Mouse (Mus musculus) lung, embryonic 14.5 days (tissue): ENCODE data around the gene Wdr61. TPM values are rescaled to one million over a fixed set of nuclear protein-coding genes. Genes with fewer than 3 reads are reported as not detected.

Experiments
- ATAC-seq: fragments of 200-750 bp; cut with Nextera tagmentation; 2 replicates; pipeline ENCODE4 v1.8.0; 2017; ENCODE audit warnings: mild to moderate bottlenecking, moderate TSS enrichment, moderate library complexity; ENCODE audit not compliant: insufficient read depth
- DNase-seq: peaks from one replicate; pipeline ENCODE4 v3.0.0-alpha.2; 2015
- H3K27ac ChIP-seq: fragments of 300-500 bp; sonication (generic); 2 replicates; pipeline ENCODE4 v1.5.1; 2014; ENCODE audit warnings: low read depth, mild to moderate bottlenecking, moderate library complexity
- H3K27me3 ChIP-seq: fragments of 300-500 bp; sonication (generic); 2 replicates; pipeline ENCODE4 v1.6.1; 2014; ENCODE audit warnings: low read length, control low read depth; ENCODE audit not compliant: insufficient read depth
- H3K36me3 ChIP-seq: fragments of 300-500 bp; sonication (generic); 2 replicates; pipeline ENCODE4 v1.6.1; 2014; ENCODE audit warnings: control low read depth; ENCODE audit not compliant: insufficient read depth
- H3K4me1 ChIP-seq: fragments of 300-500 bp; sonication (generic); 2 replicates; pipeline ENCODE4 v1.6.1; 2014; ENCODE audit warnings: antibody characterized with exemption, control low read depth; ENCODE audit not compliant: insufficient read depth
- H3K4me2 ChIP-seq: fragments of 300-500 bp; sonication (generic); 2 replicates; pipeline ENCODE4 v1.6.1; 2014; ENCODE audit warnings: mild to moderate bottlenecking
- H3K4me3 ChIP-seq: fragments of 300-500 bp; sonication (generic); 2 replicates; pipeline ENCODE4 v1.5.1; 2014; ENCODE audit warnings: low read depth, low read length
- H3K9ac ChIP-seq: fragments of 300-500 bp; sonication (generic); 2 replicates; pipeline ENCODE4 v1.6.1; 2014
- H3K9me3 ChIP-seq: fragments of 300-500 bp; sonication (generic); 2 replicates; pipeline ENCODE4 v1.6.1; 2016; ENCODE audit warnings: low read depth, low read length, control low read depth
- CTCF ChIP-seq: IDR thresholded peaks from 2 replicates; pipeline ENCODE4 v1.5.1; 2016; ENCODE audit warnings: antibody characterized with exemption, low read depth
- WGBS: fragments of 180-500 bp; shearing (Covaris S2); extraction: QIAGEN DNeasy Blood & Tissue Kit; methylation state at CpG from one replicate; pipeline ENCODE4 v1.1.7; 2014; 5-methylcytosine and 5-hydroxymethylcytosine counted together
- microRNA-seq: library from miRNA; unstranded; fragments of <30 nt; microRNA quantifications from one replicate; pipeline ENCODE4, GENCODE M21; 2016; ENCODE audit warnings: borderline number of aligned reads
- polyA plus RNA-seq: library from polyadenylated mRNA; unstranded; fragments of >200 nt; fragmentation: Nextera tagmentation; extraction: Ambion mirVana; gene quantifications from 2 replicates; pipeline ENCODE4 v1.2.1, GENCODE M21; 2014

Gene Wdr61
- polyA plus RNA-seq, 1 experiment from 2014 or later: 148 TPM

DNA sequence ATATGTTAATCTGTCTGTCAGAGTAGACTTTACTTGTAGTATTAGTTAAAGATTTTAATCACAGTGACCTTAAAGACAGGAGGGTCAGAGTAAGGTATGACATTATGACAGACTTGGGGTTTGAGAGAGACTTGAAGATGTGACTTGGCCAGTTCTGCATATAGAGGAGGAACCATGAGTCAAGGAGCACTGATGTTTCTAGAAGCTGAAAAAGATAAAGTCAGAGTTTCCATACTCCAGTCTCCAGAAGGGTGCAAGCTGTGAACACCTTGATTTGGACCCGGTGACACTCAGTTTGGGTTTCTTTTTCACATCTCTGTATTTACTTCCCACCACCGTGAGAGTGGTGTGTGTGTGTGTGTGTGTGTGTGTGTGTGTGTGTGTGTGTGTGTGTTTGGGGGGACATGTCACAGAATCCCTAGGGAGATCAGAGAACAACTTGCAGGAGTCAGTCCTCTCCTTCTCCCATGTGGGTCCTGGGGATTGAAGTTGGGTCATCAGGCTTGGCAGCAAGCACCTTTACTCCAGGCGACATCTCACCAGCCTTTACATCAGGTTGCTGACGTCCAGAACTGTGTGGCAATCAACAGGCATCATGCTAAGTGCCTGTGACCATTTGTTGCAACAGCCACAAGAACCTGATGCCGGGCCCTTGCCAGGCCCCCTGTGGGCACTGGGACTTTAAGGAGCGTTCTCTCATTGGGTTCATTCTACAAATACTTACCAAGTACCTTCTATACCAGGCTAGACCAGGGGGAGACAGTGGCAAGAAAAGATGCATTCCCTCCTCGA lies 50.3 kb downstream of the Wdr61 start:
- TF ChIP-seq CTCF: no peak
- no peaks in the 10 kb centered on the region for H3K9me3 ChIP-seq
- H3K4me2 ChIP-seq: no peak overlapping the region
- H3K27me3 ChIP-seq: no peaks in the 10 kb centered on the region
- H3K4me1 ChIP-seq: no peaks in the 10 kb centered on the region
- no peak overlapping the region for H3K27ac ChIP-seq
- ATAC-seq (no peak), DNase-seq (no peak)
- H3K4me3 ChIP-seq: no peak overlapping the region
- no peaks in the 10 kb centered on the region for H3K36me3 ChIP-seq
- 62% methylated on average over 7 of the region's 7 CpGs for WGBS
- H3K9ac ChIP-seq: no peak overlapping the region

DNA sequence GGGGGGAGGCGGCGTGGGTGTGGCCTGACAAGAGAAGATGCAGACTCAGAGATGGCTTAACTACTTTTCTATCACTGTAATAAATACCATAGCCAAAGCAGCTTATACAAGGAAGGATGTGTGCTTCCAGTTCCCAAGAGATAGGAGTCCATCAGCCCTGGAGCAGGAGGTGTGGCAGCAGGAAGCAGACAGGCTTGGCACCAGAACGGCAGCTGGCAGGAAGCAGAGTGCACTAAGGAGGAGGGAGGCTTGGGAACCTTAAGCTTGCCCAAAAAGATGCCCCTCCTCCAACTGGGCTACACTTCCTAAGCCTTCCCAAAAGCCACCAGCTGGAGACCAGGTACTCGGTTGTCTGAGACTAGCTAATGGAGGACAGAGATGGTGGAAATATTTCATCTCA lies 51.5 kb downstream of the Wdr61 start:
- H3K27me3 ChIP-seq: no peaks in the 10 kb centered on the region
- DNase-seq (no peak), ATAC-seq (no peak)
- no peaks in the 10 kb centered on the region for H3K4me1 ChIP-seq
- TF ChIP-seq CTCF: no peak
- H3K27ac ChIP-seq: no peak overlapping the region
- H3K9me3 ChIP-seq: no peaks in the 10 kb centered on the region
- no peak overlapping the region for H3K4me2 ChIP-seq
- H3K9ac ChIP-seq: no peak overlapping the region
- H3K4me3 ChIP-seq: no peak overlapping the region
- H3K36me3 ChIP-seq: no peaks in the 10 kb centered on the region
- 57% methylated on average over 2 of the region's 4 CpGs for WGBS

DNA sequence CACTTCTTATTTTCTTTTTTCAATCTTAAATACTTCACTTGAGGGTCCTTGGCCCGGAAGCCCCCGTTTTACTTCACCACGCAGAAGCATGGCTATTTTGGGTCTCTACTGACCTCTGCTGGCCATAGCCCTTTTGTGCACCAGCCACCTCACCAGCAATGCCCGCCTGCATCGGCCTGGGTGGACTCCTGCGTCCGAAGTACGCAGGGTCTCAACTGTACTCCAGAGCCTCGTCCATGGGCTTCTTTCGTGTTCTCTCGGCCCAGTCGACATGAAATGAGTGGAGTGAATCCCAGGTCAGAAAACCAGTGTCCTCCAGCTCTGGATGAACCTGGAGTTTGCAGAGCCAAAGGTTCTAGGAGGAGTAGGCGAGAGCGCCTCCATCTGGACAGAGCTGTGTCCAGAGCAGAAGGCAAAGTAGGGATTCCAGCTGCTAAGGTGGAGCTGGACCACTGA lies 57.8 kb downstream of the Wdr61 start:
- H3K27ac ChIP-seq: no peak overlapping the region
- TF ChIP-seq CTCF: peak; percentile 85
- WGBS: 2% methylated on average over 14 of the region's 14 CpGs
- H3K4me3 ChIP-seq: peak overlapping the region; percentile 6; the same call in 1 of the 2 replicates
- H3K27me3 ChIP-seq: 0 out of 2 replicates have a peak, but pooled peaks cover 2% of the 10 kb centered on the region
- H3K9ac ChIP-seq: 0 out of 2 replicates have a peak overlapping the region, but pooled peaks have one; percentile 6
- no peaks in the 10 kb centered on the region for H3K36me3 ChIP-seq
- H3K4me2 ChIP-seq: peak overlapping the region; percentile 59
- ATAC-seq (peak; percentile 64), DNase-seq (peak; percentile 90)
- H3K4me1 ChIP-seq: no peaks in the 10 kb centered on the region
- H3K9me3 ChIP-seq: no peaks in the 10 kb centered on the region

DNA sequence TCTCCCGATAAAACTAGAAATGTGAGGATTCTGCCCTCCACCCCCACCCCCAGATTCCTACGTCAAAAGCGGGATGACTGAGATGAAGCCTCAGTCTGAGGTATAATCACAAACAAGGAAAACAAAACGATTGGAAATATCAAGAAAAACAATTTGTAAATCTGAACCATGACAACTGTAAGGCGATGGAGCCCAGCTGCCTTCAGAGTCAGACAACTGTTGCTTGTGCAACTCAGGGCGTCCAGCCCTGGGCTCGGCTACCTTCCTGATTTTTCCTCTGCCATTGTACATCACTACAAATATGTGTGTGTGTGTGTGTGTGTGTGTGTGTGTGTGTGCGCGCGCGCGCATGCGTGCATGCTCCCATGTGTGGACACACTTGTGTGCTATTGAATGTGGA lies 60.4 kb downstream of the Wdr61 start:
- ATAC-seq (peak; percentile 55; the same call in 1 of the 2 replicates), DNase-seq (peak; percentile 75)
- Histone ChIP-seq H3K4me2 (no peak overlapping the region), H3K4me3 (no peak overlapping the region), H3K9ac (no peak overlapping the region), H3K4me1 (no peaks in the 10 kb centered on the region), H3K27ac (no peak overlapping the region), H3K36me3 (no peaks in the 10 kb centered on the region), H3K9me3 (no peaks in the 10 kb centered on the region), H3K27me3 (0 out of 2 replicates have a peak, but pooled peaks cover 2% of the 10 kb centered on the region)
- no peak for TF ChIP-seq CTCF
- 69% methylated on average over 13 of the region's 13 CpGs for WGBS

DNA sequence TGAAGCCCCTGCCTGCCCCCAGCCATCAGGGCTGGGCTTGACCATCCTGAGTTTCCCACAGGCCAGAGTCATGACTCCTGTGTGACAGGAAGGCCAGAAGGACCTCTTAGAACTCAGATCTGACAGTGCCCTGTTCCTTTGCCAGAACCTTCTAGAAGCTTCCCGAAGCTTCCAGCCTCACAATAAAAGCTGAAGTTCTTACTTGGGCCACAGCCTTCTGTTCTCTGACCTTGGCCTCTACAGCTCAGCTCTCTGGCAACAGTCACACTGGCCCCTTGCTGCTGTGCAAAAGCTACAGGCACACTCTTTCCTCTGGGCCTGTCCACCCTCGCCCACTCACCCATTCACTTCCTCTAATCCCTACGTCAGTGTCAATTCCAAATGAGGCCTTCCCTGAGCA lies 62.4 kb downstream of the Wdr61 start:
- Histone ChIP-seq H3K27ac (no peak overlapping the region), H3K9ac (no peak overlapping the region), H3K4me1 (no peaks in the 10 kb centered on the region), H3K27me3 (no peaks in the 10 kb centered on the region), H3K4me2 (no peak overlapping the region), H3K9me3 (no peaks in the 10 kb centered on the region), H3K4me3 (no peak overlapping the region), H3K36me3 (no peaks in the 10 kb centered on the region)
- no peak for TF ChIP-seq CTCF
- ATAC-seq: no peak
- WGBS: 81% methylated on average over 3 of the region's 3 CpGs
- DNase-seq: no peak

DNA sequence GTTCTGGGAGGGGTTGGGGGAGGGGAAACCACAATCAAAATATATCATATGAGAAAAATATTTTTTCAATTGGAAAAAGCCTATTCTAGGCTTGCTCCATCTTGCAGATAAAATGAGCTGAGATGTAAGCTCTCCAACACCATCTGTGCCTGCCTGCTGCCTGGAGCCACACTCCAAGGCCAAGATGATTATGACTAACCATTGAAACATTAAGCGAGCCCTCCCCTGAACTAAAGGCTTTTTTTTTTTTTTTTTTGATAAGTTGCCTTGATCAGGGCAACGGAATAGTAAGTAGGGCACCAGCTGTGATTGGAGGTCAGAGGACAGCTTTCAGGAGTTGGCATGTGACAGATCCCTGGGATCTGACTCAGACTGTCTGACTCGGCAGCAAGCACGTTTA lies 65.9 kb downstream of the Wdr61 start:
- Histone ChIP-seq H3K27me3 (no peaks in the 10 kb centered on the region), H3K27ac (no peak overlapping the region), H3K4me2 (no peak overlapping the region), H3K9ac (no peak overlapping the region), H3K4me3 (no peak overlapping the region), H3K36me3 (no peaks in the 10 kb centered on the region), H3K4me1 (no peaks in the 10 kb centered on the region), H3K9me3 (no peaks in the 10 kb centered on the region; the same call in 1 of the 2 replicates)
- 56% methylated on average over 4 of the region's 4 CpGs for WGBS
- DNase-seq (no peak), ATAC-seq (no peak)
- TF ChIP-seq CTCF: no peak

DNA sequence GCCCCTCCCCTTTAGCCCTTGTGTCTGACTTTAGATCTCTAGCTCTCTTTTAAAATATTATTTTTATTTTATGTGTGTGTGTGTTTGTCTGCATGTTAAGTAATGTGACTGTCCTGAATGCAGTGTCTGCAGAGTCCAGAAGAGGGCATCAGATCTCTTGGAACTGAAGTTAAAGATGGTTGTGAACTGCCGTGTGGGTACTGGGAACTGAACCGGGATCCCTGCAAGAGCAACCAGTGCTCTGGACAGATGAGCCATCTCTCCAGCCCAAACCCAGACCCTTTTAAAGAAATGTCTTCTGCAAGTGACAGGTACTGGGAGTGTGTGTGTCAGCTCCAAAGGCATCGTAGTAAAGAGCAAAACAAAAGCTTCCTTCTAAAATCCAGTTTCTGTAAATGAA lies 68.2 kb downstream of the Wdr61 start:
- H3K9me3 ChIP-seq: no peaks in the 10 kb centered on the region; the same call in 1 of the 2 replicates
- no peak overlapping the region for H3K4me3 ChIP-seq
- no peaks in the 10 kb centered on the region for H3K27me3 ChIP-seq
- no peak for TF ChIP-seq CTCF
- H3K27ac ChIP-seq: no peak overlapping the region
- H3K9ac ChIP-seq: no peak overlapping the region
- H3K4me2 ChIP-seq: no peak overlapping the region
- H3K36me3 ChIP-seq: no peaks in the 10 kb centered on the region
- H3K4me1 ChIP-seq: no peaks in the 10 kb centered on the region
- DNase-seq: no peak
- no peak for ATAC-seq
- 92% methylated on average over 3 of the region's 3 CpGs for WGBS

Small RNA genes lying within 50 kb of the gene (microRNA-seq; reads per million reads assigned to microRNA genes)
- gene Mir5710: not detected

Other genes with a start within 250 kb of the Wdr61 start
- 4.3 and 4.6 TPM in 2 replicates for gene Dmxl2, start 232.9 kb downstream of the Wdr61 start, polyA plus RNA-seq
- not detected in 2 replicates for gene Sh2d7, start 195.5 kb downstream of the Wdr61 start, polyA plus RNA-seq
- gene Cib2, start 174.3 kb downstream of the Wdr61 start, polyA plus RNA-seq: 14.1 and 15.3 TPM in 2 replicates
- 106 and 112 TPM in 2 replicates for gene Idh3a, start 148.2 kb downstream of the Wdr61 start, polyA plus RNA-seq
- 0.31 and 0.32 TPM in 2 replicates for gene Acsbg1, start 72.6 kb downstream of the Wdr61 start, polyA plus RNA-seq
- 6.1 and 6.3 TPM in 2 replicates for gene Dnaja4, start 35.6 kb downstream of the Wdr61 start, polyA plus RNA-seq
- 13.2 and 15.1 TPM in 2 replicates for gene Crabp1, start 30.2 kb upstream of the Wdr61 start, polyA plus RNA-seq
- 44.3 and 45.9 TPM in 2 replicates for gene Ireb2, start 129.3 kb upstream of the Wdr61 start, polyA plus RNA-seq
- gene Hykk, start 182.8 kb upstream of the Wdr61 start, polyA plus RNA-seq: 3.9 and 4.3 TPM in 2 replicates
- gene Psma4, start 216.3 kb upstream of the Wdr61 start, polyA plus RNA-seq: 295 and 298 TPM in 2 replicates
- gene AY074887, start 216.5 kb upstream of the Wdr61 start, polyA plus RNA-seq: 1.3 and 1.5 TPM in 2 replicates
- 0.21 and 0.39 TPM in 2 replicates for gene Chrna5, start 246.4 kb upstream of the Wdr61 start, polyA plus RNA-seq